Mouse (Mus musculus) CD4-positive, CD25-positive, alpha-beta regulatory T cell, adult 4 months (primary cell): Measurements from ENCODE around the gene Prkag2. TPM values are rescaled to one million over a fixed set of nuclear protein-coding genes. Genes with fewer than 3 reads are reported as not detected.
A peak's percentile ranks its signal among the peaks of the same experiment; 100 is the strongest.

ENCODE experiments used
- ATAC-seq: one replicate; pipeline ENCODE4 v1.8.0; 2017
- polyA plus RNA-seq, 2 experiments: library from polyadenylated mRNA; unstranded; fragments of 100-300 nt; shearing (Covaris generic); gene quantifications; one replicate each; pipeline ENCODE4 v1.2.1; 2017

The Prkag2 gene
- polyA plus RNA-seq, 2 experiments from 2014 or later, result 22.7 to 26.9 TPM

DNA sequence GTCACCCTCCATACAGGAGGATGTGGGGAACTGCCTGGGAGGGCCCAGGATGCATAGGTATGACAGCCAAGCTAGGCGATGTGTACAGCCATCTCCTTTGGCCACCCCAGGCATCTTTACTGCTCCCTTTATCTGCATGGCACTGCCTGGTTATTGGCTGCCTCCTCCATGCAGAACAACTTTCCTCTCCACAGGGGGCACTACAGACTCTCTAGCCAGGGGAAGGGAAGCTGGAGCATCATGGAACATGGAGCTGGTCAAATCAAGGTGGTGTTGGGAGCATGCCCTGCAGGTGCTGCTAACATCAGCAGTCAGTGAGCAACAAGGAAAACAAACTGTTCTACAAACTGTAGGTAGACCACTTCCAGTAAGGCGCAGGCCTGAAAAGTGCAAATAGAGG is 56.4 kb downstream of the Prkag2 start:
- ATAC-seq, result no peak

DNA sequence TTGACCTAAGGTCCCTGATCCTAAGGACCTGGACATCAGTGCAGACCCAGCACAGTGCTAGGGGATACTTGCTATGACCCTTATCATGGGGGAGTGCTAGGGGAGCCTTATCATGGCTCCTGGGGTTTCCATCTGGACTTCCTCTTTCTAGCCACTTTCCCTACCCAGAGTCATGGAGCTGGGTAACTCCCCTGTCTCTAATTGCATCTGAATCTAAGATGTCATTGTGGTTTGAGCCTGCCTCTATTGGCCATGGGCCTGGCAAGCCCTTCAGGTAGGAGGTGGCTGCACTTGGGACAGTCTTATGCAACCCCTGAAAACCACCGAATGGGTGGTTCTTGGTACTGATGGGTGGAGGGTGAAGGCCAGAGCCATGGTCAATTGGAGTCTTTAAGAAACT is 58.5 kb downstream of the Prkag2 start:
- no peak for ATAC-seq

DNA sequence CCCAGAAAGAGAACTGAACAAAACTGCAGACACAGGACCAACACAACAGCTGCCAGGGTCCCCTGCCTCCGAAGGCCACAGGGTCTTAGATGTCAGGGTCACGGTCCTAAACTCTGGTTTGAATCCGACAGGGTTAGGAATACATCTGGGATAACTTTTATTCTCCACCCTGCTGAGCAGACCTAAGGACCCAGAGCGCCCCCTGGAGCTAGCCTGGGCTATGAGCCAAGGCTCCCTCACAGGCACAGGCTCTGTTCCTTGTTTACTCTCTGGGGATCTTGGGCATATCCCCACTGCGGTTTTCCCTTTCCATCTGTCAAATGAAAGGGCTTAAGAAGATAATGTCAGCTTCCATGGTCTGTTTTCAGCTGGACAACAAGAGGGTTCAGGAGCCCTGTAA is 59.1 kb downstream of the Prkag2 start:
- ATAC-seq, result no peak

DNA sequence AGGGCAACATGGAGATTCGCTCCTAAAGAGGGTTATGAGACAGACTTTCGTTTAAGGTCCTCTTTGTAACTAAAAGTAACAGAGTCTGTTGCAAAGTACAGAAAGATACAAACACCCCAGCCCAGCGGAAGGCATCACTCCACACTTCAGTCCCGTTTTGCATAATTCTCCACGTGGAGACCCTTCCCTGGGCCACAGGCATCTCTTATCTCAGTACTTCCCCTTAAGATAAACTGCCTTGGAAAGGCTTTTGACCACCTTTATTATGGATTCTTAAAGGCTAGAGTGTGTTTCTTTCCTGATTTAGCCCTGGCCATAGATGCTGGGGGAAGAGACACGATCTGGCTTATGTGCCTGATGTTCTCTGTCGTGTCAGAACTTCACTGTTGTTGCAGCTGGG is 59.5 kb downstream of the Prkag2 start:
- ATAC-seq, result no peak

DNA sequence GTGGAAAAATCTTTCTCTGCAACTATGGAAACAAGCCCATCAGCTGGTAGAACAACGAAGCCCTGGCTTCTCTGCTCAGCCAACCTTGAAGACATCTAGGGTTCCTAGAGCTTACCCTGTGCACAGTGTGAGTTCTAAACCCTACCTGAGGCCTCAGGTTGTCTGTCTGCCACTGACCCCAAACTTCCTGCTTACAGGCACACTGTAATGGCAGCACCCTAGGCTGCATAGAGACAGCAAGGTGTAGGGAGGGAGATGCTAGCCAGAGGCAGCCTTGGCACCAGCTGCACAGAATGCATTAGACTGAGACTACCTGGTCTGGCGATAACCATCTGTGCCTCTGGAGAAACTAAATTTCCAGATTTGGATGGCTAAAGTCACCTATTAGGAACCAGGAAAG is 61.6 kb downstream of the Prkag2 start:
- ATAC-seq, result no peak

DNA sequence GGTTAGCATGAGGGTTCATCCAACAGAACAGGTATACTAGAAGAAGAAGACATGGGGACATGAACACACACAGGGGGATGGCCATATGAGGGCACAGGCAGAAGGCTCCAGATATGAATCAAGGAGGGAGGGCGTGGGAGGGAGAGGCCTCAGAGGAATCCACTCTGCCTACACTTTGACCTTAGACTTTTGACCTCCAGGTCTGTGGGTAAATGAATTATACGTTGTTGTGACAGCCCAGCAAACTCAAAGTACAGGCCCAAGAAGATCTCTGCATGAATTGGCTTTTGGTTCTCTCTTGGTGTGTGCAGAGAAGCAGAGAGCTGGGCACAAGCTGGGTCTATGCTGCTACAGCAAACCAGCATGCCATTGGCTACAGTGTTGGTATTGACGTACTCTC is 65.1 kb downstream of the Prkag2 start:
- no peak for ATAC-seq

DNA sequence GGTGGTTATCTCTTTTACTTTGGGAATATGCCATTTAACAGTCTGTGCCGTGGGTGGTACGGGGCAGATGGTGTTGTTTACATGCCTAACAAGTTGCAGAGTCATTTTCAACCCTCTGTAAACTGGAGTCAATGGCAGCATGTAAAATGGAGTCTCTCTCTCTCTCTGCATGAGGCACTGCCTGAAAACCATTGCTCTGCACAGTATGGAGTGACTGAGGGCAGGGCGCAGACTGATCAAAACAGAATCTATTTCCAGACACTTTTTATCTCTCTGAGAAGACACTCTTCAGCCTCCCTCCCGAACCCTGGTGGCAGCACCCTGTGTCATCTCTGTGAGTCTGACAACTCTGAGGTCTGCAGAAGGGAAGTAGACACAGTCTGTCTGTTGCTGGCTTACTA is 69.0 kb downstream of the Prkag2 start:
- no peak for ATAC-seq

DNA sequence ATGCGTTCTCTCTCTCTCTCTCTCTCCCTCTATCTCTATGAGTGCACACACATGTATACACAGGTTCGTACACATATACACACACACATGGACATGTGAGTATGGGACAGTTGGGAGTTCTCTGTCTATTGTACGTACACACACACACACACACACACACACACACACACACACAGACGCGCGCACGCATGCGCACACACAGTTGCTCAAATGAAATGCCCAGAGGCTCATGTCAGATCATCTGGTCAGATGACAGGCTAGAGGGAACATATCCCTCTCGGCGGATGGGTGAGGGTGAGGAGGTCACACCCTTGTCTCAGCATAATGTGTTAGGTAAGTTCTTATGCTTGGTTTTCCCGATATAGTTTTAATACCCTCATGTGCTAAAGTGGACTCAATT is 69.4 kb downstream of the Prkag2 start:
- ATAC-seq, result no peak

DNA sequence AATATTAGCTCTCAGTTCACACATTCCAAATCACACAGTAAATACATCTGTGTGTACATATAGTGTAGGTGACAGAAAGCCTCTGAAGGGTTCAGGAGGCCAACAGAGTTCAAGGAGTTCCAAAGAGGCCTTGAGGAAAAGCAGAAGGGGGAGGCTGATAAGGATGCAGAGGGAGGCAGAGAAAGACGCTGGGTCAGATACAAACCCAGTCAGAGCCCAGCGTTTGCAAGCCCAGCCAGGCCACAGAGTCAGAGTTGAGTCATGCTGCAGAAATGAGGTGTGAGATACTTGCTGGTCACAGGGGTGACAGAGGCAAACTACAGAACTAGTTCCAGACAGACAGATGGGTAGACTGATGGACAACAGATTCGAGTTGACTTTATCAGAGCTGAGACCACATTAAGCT is 70.2 kb downstream of the Prkag2 start:
- ATAC-seq, result no peak

DNA sequence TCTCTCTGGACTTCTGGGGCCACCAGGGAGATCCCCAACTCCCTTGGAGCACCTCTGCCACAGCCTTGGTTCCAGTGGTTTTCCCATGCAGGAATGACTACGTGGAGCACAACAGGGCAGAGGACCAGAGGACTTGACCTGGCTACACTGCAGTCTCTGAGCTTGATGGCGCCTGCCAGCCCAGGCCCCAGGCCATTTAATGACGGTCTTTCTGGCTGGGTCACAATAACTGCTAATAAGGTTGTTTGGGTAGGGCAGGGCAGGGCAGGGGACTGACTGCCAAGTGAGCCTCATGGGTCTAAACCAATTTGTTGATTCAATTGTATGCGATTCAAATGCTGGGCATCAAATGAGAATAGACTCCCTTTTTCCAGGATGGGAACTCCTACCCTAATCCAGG is 72.8 kb downstream of the Prkag2 start:
- no peak for ATAC-seq

DNA sequence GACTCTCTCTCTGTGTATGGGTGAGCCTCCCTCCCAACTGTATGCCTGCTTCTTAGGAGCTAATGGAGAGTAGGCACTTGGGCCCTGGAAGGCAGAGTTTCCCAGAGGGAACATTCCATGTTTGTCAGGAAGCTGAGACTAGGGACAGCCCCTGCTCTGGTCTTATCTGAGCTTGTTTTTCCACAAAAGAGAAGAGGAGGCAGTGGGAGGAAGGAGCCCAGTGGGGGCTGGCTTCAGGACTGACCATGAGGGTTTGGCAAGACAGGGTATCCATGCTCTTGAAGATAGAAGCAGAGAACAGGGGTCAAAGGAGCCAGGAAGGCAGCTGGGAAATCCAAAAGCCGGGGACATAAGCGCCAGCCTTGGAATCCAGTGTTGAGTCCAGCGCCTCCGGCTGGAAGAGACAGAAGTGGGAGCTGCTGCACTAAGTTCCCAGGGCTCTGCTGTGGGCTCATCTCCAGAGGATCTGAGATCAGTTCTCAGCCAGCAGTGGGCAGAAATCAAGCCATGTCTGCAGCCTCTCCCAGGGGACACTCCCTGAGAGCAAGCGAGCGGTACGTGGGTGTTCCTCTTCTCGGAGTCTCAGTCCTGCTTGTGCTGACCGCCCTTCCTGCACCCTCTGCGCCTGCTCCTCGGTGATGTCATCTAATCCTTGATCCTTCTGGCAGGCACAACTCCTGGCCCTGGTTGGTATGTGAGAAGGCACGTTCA is 75.0 kb downstream of the Prkag2 start:
- no peak for ATAC-seq

DNA sequence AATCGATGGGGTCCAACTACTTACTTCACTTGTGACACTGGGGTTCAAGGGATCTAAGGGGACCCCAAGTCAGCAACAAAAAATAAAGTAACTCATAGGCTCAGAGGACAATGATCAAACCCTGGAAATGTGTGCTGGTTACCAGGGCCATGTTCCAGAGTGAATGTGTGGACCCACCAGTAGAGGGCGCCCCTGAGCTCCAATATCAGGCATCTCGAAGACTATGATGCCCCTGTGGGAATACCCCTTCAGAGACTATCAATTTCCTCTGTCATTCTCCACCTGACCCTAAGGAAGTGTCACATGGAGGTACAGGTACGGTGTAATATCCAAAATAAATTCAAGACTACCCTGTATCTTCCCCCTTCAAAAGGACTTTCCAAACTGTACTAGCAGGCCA is 77.5 kb downstream of the Prkag2 start:
- ATAC-seq, result peak; percentile 60

DNA sequence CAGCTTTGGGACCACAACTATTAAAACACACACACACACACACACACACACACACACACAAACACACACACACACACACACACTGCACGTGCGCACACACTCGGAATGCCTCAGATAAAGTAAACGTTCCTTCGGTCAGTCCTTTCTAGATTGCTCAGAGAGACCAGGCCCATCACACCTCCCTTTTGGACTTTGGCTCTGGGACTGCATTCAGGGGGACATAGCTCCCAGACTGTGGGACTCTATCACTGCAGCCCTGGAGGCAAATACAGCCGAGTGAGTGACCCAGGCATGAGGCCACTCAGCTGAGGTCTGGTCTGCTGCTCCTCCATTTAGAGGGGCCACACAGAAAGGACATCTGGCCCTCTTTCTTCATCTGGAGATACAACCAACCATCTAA is 81.2 kb downstream of the Prkag2 start:
- ATAC-seq, result no peak

DNA sequence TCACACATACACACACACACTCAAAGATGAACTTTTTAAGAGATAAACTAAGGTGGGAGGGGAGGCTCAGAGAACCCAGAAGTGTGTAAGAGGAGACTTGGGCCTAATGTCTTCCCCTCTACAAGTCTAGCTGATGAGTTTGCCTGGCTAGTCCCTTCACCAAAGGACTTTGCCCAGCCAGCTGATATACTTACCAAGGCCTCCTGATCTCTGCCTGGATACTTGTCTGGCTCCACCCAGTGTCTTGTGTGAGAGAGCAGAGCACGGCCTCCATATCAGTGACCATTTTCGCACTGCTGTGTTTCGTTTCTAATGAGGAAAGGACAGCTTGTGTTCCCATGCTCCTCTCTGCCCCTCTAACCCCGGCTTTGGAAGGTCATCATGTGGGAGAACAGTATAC is 88.3 kb downstream of the Prkag2 start:
- ATAC-seq, result no peak

DNA sequence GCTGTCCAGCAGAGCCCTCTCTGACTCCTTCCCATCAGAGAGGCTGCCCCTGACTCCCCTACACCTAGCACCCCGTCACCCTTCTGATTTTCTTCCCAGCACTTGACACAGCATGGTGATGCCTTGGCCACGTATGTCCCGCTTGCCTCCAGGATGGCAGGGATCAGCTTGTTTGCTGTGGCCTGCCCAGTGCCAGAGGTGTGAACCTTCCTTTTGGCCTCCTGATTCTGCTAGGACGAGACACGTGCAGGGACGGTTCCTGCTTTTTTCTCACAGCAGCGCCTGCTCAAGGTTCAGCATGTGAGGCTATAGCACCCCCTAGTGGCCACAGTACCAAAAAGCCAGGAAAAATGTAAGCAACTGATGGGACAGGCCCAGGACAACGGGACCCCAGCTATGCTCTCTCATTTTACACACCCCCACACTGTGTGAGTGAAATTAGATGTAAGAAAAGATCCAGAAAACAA is 89.4 kb downstream of the Prkag2 start:
- peak; percentile 66 for ATAC-seq

DNA sequence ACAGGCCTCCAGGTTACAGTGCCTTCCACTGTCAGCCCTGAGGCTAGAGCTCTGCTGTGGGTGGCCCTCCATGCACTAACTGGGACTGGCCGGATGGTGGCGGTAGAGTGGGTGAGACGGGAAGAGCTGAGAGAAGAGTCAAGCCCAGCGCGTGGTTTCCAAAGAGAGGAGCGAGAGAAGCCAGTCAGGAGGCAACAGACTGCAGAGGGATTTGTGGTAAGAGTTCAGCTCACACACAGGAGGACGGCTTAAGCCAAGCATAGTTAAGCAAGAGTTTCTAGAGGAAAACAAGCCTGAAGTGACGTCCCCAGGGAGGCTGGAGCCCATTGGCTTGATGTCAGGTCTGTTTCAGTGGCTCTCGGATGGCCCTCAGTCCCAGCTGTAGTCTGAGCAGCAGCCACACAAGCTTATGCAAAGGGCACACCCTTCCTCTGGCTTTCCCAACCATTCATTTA is 90.0 kb downstream of the Prkag2 start:
- ATAC-seq, result peak; percentile 89

DNA sequence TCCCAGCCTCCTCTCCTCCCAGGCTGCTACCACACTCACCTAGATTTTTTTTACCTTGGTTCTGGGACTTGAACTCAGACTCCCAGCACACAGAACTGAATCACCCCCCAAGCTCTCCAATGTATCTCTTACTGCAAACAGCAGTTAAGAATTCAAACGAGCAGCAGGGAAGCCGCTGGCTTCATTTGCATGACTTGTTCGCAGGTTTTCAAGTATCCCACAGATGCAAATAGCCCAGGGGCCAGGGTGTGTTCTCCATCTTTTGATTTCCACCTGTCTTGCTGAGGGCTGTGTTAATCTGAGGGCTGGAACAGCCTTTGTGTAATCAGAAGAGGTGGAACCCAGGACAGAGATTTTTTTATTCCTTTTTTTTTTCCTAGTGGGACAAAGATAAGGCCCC is 90.7 kb downstream of the Prkag2 start:
- no peak for ATAC-seq

DNA sequence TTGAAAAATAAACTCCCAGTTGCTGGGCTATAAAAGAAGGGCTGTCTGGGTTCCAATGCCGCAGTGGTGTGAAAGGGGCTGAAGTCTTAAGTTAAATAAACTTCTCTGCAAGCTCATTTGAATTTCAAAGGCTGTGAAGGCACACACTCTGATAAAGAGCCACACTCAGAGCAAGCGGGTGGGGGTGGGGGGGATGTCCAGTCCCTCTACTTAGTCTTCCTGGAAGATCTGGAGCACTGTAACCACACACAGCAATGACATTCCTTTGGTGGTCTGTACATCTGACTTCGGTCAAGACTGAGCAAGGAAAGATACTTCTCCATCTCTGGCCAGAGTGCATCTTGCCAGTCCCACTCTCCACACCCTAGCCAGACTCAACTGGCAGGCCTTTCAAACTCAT is 91.5 kb downstream of the Prkag2 start:
- ATAC-seq, result no peak

DNA sequence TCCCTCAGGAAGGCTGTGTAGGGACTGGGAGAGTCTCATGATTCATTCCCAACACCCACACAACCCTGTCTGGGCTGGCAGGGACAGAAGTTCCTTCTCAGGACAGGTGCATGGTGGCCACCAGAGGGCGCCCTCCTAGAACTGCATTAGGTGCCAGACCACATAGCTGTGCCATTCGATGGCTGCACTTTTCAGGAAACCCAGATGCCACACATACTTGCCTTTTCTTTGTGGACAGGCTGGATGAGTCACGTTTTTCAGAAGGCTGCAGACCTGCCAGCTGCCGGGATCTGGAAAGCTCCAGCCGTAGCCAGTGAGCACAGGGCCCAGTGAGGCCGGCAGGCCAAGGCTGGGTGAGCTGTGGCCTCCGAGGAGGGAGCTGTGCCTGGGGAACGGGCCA is 93.6 kb downstream of the Prkag2 start:
- ATAC-seq, result no peak

DNA sequence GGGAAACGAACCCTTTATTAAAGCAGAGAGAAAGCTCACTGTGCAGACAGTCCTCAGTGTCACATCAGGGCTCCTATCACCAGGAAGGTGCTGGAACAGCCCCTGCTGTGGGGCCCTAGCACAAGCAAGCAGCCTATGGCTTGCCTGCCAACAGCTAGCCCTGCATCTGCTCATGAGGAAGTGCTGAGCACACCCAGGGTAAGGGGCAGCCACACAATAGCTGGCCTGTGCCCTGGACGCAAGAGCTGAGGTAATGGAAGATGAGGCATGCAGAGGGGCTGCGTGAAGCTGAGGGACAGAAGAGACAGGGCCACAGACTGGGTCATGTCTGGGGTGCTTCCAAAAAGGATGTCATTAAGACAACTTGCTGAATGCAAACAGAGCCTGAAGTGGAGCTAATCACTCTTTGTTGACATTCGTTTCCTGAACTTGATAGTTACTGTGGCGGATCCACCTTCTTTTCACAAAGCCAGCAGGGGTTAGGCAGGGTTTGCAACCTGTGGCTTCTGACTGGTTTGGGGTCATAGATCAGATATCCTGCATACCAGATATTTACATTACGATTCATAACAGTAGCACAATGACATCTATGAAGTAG is 94.8 kb downstream of the Prkag2 start:
- no peak for ATAC-seq

DNA sequence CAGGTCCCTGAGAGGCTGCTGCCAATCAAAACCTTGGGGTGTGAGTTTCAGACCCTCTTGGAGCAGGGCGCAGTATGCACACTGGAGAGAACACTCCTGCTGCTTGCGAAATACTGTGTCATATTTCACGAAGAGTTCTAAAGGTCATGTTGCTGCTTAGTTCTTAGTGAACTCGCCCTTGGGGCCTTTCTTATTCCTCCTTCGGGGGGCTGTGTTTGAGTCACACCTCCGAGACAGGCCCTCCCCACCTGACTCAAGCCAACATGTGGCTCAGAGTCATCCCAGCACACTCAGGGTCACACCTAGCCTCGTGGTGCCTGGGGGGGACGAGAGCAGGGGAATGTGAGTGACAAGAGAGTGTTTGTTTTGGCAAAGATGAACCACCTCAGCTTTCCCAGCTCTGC is 99.0 kb downstream of the Prkag2 start:
- no peak for ATAC-seq

DNA sequence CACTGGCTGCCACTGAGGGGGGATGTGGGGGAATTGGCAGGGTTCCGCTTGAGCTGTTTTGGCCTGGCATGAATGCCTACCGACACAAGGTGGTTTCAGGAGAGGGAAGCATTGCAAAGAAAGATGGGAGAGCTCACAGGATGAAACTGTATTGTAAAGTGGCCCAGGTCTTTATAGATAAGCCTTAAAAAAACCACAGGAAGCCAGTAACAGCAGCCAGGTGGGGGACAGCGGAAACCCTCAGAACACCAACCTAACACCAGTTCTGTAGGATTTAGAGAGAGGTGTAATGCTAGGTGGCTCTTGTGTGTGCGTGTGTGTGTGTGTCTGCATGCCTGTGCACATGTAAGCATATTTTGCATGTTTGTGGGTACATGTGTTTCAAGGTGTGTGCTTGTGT is 101.1 kb downstream of the Prkag2 start:
- no peak for ATAC-seq

DNA sequence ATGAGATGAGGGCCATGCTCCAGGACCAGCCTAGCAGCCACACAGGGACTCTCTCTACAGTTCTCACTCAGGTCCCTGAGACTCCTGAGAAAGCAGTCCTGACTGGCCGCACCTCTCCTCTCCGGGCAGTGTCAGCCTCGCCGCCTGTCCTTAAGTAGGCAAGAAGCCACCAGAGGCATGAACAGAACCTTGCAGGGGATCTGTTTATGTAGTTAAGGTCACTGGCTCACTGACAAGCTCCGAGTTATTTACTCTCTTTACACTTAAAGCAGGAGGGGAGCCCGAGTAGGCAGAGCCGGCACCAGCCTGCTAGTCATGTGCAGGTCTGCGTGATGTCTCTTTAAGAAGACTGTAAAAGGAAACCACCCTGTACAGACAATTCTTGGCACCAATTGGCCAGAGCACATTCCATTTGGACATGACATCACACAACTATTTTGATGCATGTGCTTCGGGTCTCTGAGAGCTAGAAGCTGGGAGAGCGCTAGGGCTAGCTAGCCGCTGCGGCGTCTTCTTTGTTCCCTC is 104.8 kb downstream of the Prkag2 start:
- ATAC-seq, result no peak

DNA sequence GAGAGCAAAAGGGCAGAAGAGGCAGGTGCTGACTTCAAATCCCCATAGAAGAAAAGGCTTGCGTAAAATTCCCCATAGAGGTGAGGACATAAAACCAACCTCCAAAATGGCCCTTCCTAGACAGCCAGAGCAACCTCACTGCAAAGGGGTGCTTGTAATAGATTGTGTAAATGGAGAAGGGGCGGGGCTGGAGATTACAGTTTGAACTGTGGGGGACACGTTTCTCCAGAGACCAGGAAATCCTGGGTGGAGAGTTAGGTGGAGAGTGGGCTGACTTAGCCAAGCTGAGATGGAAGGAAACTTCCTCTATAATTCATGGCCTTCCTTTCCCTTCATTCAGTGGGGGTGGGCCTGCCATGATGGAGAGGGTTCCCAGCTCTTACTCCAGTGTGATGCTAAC is 107.3 kb downstream of the Prkag2 start:
- ATAC-seq, result no peak

DNA sequence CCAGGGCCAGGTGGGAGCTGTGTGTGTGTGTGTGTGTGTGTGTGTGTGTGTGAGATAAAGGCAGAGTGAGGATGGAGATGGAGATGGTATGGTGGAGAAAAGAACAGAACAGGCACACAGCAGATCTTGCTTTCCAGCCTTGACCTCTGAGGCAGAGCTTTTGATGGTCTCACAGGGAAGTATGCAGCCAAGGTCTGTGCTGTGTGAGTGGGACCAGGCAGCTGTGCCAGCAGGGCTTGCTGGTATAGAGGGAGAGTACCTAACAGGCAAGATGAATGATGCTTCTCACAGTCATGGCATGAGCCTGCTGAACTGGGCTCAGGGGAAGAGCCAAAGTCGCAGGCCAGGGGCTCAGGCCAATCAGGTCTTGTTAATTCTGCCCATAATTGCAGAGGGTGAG is 108.9 kb downstream of the Prkag2 start:
- no peak for ATAC-seq
